Mouse (Mus musculus): ENCODE results near the gene Xpnpep2.

Gene Xpnpep2

DNA sequence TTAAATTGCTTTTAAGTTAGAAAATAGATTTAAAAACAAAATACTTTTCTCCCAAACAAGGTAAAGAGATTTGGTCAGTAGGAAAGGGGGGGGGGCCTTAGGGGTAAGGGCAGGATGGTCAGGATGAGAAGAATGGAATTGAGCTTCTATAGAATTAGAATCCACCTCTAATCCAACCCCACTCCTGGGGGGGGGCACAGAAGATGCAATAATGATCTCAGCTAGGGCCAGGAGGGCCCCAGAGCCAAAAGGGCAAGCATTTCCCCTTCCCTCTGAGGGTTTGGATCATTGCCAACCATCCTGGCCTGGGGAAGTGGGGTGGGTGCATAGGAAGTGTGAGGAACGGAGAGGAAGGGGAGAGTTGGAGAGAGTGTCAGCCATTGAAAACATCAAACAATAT lies 61.8 kb downstream of the Xpnpep2 start:
- peaks cover 3% of the 10 kb centered on the region; the same call in 1 of the 2 replicates for H3K36me3 ChIP-seq (ENCODE audit: control insufficient read depth, insufficient read depth, low read length, poor library complexity, severe bottlenecking)

DNA sequence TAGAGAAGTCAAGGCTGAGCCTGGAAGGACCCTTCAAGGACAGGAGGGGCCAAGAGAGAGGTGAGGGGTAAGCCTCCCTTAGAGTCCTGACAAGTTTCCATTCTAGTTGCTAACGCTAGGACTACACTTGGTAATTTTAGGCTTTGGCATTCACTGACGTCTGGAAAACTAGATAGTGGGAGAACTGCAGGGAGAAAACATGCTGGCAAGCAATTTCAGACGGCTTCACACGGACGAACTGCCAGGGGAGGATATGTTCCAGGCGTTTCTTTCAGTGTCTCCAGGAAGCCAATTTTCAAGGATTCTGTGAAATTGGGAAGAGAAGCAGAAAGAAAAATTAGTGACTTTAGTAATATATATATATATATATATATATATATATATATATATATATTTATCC lies 73.3 kb downstream of the Xpnpep2 start:
- DNase-seq (ENCODE audit: low read depth, low spot score), result no peak
- no peaks in the 10 kb centered on the region for H3K36me3 ChIP-seq (ENCODE audit: control insufficient read depth, insufficient read depth, low read length, poor library complexity, severe bottlenecking)
- no peaks in the 10 kb centered on the region for H3K27me3 ChIP-seq (ENCODE audit: control insufficient read depth, insufficient read depth, low read length, poor library complexity, severe bottlenecking)

More for the DNA sequence above, 61.8 kb downstream of the Xpnpep2 start:
- DNase-seq (ENCODE audit: low read depth, low spot score), result no peak
- no peaks in the 10 kb centered on the region for H3K27me3 ChIP-seq (ENCODE audit: control insufficient read depth, insufficient read depth, low read length, poor library complexity, severe bottlenecking)

DNA sequence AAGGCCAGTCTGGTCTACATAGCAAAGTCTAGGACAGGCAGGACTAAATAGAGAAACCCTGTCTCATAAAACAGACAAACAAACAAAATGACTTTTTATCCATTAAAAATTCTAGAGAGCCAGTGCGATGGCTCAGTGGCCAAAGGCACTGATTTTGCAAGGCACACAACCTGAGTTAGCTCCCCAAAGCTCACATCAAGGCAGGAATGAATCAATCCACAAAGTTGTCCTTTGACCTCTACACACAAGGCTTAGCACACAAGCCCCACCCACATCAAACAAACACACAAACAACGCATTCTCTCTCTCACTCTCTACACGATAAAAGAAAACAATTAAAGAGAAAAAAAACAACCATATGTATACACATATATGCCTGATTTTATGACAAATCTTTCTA lies 76.2 kb downstream of the Xpnpep2 start:
- no peak for DNase-seq (ENCODE audit: low read depth, low spot score)
- no peaks in the 10 kb centered on the region for H3K27me3 ChIP-seq (ENCODE audit: control insufficient read depth, insufficient read depth, low read length, poor library complexity, severe bottlenecking)
- no peaks in the 10 kb centered on the region for H3K36me3 ChIP-seq (ENCODE audit: control insufficient read depth, insufficient read depth, low read length, poor library complexity, severe bottlenecking)
